Mouse (Mus musculus) bone marrow, adult 2 months (tissue): Measurements from ENCODE around the gene Fgfr2. TPM values are rescaled to one million over a fixed set of nuclear protein-coding genes. Genes with fewer than 3 reads are reported as not detected.
"Not testable (repeated sequence)": the region's sequence is repeated elsewhere in the genome, so short reads cannot be mapped to it uniquely, and the experiment has no call there.

Source experiments
- H3K27ac ChIP-seq: fragments of 200-500 bp; 2 replicates; pipeline ENCODE4 v1.5.1; 2012; ENCODE audit warnings: low read depth, mild to moderate bottlenecking, control low read depth, inconsistent platforms, low read length; ENCODE audit not compliant: control insufficient read depth, poor library complexity, insufficient read depth
- H3K4me1 ChIP-seq: fragments of 200-500 bp; 2 replicates; pipeline ENCODE4 v1.6.1; 2011; ENCODE audit warnings: low read length; ENCODE audit not compliant: control insufficient read depth, insufficient read depth
- H3K4me3 ChIP-seq: fragments of 200-500 bp; replicated peaks from 2 replicates; pipeline ENCODE3; 2011; ENCODE audit warnings: mild to moderate bottlenecking, low read depth, low read length, control low read depth; ENCODE audit not compliant: control insufficient read depth
- CTCF ChIP-seq: fragments of 200-500 bp; IDR thresholded peaks from 2 replicates; pipeline ENCODE4 v1.5.1; 2011; ENCODE audit warnings: low read length, control low read depth; ENCODE audit not compliant: control insufficient read depth, insufficient read depth
- POLR2A ChIP-seq: fragments of 200-500 bp; IDR thresholded peaks from 2 replicates; pipeline ENCODE4 v1.6.1; 2011; ENCODE audit warnings: low read depth, mild to moderate bottlenecking, control low read depth, low read length, borderline replicate concordance; ENCODE audit not compliant: control insufficient read depth
- WGBS: fragments of 180-500 bp; shearing (Covaris S2); methylation state at CpG from one replicate; pipeline ENCODE4 v1.1.7; 2018; 5-methylcytosine and 5-hydroxymethylcytosine counted together
- polyA plus RNA-seq: library from polyadenylated mRNA; stranded (reverse); fragments of >200 nt; gene quantifications from 2 replicates; pipeline ENCODE4 v1.2.4, GENCODE M21; 2011; ENCODE audit warnings: low replicate concordance; ENCODE audit not compliant: missing spikeins, insufficient read depth, insufficient read length

Fgfr2 gene
- polyA plus RNA-seq, 1 experiment, result 8.2 TPM

DNA sequence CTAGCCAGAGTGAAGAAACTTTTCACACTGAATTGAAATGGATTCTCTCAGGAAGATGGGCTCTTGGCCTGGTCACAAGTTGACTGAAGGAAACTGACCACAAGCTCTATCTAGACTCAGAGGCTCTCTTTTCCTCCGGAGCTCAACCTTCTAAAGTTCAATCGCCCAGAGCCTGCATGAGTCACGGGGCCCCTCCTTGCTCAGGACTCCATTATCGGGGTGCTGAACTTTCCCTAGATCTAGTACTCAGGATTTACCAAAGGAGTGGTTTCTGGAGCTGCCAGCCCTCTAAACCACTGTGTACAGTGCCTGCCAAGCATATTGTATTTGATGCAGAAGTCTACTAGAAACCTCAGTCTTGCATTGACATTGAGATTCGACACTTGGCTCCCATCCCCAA lies 1666.4 kb downstream of the Fgfr2 start:
- TF ChIP-seq CTCF (no peak), POLR2A (no peak)
- Histone ChIP-seq H3K27ac (no peak overlapping the region), H3K4me3 (no peak overlapping the region), H3K4me1 (no peaks in the 10 kb centered on the region)
- 80% methylated on average over 5 of the region's 5 CpGs for WGBS

DNA sequence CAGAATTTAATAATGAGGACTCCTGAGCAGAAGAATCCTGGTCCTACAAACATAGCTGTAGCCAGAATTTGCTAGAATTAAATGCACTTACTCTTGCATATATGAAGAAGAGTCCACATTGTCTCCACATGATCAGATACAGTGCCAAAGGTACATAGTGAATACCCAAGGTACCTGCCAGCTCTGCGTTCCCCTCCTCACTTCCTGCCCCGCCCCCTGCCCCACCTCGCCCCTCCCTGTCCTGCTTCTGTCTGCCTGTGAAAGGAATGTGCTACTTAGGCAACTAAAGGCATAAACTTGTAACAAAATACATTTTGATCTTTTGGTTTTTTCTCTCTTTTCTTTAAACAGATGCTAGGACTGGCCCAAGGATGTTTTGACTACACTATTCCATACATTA lies 1686.1 kb downstream of the Fgfr2 start:
- 80% methylated on average over 3 of the region's 3 CpGs for WGBS
- no peak for TF ChIP-seq POLR2A

DNA sequence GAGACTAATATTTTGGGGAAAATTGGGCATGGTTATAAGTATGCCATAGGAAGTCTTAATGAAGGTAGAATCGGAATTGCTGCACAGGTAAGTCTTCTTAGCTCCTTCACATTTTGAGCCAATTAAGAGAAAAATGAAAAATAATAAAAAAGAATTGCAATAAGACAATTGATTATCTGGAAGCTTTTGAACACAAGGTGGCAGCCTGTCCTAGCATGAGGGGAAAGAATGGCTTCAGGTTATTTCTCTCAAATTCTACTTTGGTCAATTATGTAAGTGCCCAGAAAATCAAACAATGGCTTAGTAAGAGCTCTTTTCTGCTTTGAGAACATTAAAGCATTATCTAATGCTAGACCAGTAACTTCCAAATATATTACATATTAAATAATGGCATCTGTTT lies 1688.9 kb downstream of the Fgfr2 start:
- Histone ChIP-seq H3K27ac (no peak overlapping the region), H3K4me1 (no peaks in the 10 kb centered on the region), H3K4me3 (no peak overlapping the region)
- WGBS, result 74% methylated on average over 1 of the region's 1 CpGs
- TF ChIP-seq POLR2A (no peak), CTCF (no peak)

More for the DNA sequence above, 1686.1 kb downstream of the Fgfr2 start:
- H3K27ac ChIP-seq, result no peak overlapping the region
- H3K4me1 ChIP-seq, result no peaks in the 10 kb centered on the region
- H3K4me3 ChIP-seq, result no peak overlapping the region

DNA sequence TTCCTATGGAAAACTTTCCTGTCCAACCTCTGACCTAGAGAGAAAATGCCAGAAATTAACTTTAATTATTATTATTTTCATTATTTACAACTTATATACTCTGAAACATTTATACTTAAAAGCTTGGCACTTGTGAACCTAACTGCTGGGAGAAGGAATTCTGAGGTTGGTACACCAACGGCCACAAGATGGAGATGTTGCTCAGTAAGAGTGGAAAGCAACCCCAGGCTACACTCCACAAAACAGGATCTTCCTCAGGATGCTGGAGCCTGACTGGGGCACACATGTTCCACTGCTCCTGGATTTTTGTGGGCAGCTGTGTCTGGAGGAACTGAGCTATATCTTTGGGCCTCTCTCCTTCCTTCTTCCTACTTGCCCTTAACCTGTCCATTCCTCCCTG lies 1690.9 kb downstream of the Fgfr2 start:
- Histone ChIP-seq H3K4me3 (no peak overlapping the region), H3K27ac (no peak overlapping the region), H3K4me1 (no peaks in the 10 kb centered on the region)
- peak; percentile 16; the same call in 1 of the 2 replicates for TF ChIP-seq CTCF
- TF ChIP-seq POLR2A, result no peak
- 36% methylated on average over 1 of the region's 1 CpGs for whole genome bisulfite sequencing

DNA sequence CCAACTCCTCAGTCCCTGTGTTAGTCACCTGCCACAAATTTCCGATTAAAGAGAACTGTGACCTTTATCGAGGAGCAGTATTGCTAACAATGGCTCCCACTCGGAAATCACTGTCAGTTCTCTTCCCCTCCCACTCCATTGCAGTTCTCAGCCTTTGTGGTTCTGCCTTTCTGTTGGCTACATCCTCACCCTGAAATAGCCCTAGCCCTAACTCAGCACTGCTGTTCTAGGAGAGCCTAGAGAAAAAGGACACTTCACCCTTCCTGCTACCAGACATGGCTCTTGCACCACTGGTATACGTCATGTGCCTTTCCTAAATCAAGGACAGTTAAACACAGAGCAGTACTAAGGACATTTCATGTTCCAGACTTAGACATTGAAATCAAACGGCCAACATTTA lies 1695.8 kb downstream of the Fgfr2 start:
- no peaks in the 10 kb centered on the region for H3K4me1 ChIP-seq
- TF ChIP-seq POLR2A, result no peak
- no peak for TF ChIP-seq CTCF
- H3K27ac ChIP-seq, result no peak overlapping the region
- H3K4me3 ChIP-seq, result no peak overlapping the region
- WGBS, result 87% methylated on average over 5 of the region's 5 CpGs

DNA sequence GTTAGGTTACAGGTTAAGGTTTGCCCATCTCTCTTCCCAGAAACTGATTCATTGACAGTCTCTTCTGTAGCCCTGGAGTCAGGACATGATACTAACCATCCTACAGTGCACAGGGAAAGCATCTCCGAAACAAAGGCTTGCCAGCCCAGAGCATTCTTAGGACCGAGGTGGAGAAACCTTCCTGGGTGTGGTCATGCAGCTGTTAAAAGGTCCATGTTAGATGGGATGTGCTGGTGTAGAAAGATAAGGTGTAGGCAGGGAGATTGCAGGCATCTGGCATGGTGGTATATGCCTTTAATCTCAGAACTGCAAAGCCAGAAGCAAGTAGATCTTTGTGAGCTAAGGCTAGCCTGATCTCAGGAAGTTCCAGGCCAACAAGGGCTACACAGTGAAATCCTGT lies 1698.2 kb downstream of the Fgfr2 start:
- WGBS, result 68% methylated on average over 2 of the region's 2 CpGs
- TF ChIP-seq POLR2A, result no peak
- Histone ChIP-seq H3K4me1 (no peaks in the 10 kb centered on the region), H3K27ac (no peak overlapping the region), H3K4me3 (no peak overlapping the region)

DNA sequence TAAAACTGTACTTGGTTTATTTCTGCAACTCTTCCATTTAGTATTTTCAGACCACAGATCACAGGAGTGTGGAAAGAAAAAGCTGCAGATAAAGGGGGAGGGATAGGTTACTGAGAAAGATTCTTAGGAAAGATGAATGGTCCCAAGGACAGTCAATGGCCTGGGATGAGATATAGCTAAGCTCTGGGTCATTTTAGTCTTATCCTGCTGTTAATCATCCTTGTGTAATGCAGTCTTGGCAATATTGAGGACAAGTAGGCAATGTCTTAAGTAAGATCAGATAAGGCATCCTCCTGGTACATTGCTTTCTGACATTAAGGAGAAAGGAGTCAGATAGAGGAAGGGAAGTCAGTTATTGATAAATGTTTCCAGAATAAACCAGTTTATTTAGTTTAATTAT lies 1705.5 kb downstream of the Fgfr2 start:
- Histone ChIP-seq H3K4me1 (no peaks in the 10 kb centered on the region), H3K4me3 (no peak overlapping the region), H3K27ac (no peak overlapping the region)
- TF ChIP-seq CTCF (no peak), POLR2A (no peak)

DNA sequence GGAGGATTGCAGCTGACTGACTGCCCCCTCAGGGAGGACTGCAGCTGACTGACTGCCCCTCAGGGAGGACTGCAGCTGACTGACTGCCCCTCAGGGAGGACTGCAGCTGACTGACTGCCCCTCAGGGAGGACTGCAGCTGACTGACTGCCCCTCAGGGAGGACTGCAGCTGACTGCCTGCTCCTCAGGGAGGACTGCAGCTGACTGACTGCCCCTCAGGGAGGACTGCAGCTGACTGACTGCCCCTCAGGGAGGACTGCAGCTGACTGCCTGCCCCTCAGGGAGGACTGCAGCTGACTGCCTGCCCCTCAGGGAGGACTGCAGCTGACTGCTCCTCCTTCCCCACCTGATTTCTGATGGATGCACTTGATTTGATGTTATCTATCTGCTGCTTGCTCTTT lies 1706.4 kb downstream of the Fgfr2 start:
- H3K4me1 ChIP-seq, H3K27ac ChIP-seq, H3K4me3 ChIP-seq: not testable (repeated sequence)

DNA sequence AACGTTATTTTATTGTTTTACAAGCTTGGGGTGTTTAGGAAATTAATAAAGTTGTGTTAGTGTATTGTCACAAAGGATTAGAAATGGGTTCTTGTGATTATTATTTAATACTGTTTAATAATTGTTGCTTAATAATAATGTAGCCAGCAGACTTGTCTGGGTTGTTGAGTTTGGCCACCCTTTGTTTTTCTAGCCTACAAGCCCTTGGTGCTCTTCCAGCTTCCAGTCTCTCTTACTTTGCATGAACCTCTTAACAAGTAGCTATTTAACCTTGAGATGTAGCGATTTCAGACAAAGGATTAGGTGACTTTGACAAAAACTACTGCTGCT lies 1711.2 kb downstream of the Fgfr2 start:
- TF ChIP-seq POLR2A, result no peak
- no peak for TF ChIP-seq CTCF
- no peak overlapping the region for H3K4me3 ChIP-seq
- no peak overlapping the region for H3K27ac ChIP-seq
- no peaks in the 10 kb centered on the region; the same call in 1 of the 2 replicates for H3K4me1 ChIP-seq
- WGBS, result 64% methylated on average over 2 of the region's 2 CpGs
